Mouse (Mus musculus) midbrain, postnatal 0 days (tissue): ENCODE results near the gene Olfr1110. TPM values are rescaled to one million over a fixed set of nuclear protein-coding genes. Genes with fewer than 3 reads are reported as not detected.
"Not testable (repeated sequence)": the region's sequence is repeated elsewhere in the genome, so short reads cannot be mapped to it uniquely, and the experiment has no call there.

Source experiments
- ATAC-seq: fragments of 200-750 bp; cut with Nextera tagmentation; 2 replicates; pipeline ENCODE4 v1.8.0; 2017; ENCODE audit warnings: moderate number of reproducible peaks, mild to moderate bottlenecking, moderate TSS enrichment, moderate library complexity; ENCODE audit not compliant: low FRiP score
- DNase-seq: peaks from one replicate; pipeline ENCODE4 v3.0.0-alpha.2; 2015; ENCODE audit warnings: low spot score
- H3K27ac ChIP-seq: fragments of 300-500 bp; sonication (generic); 2 replicates; pipeline ENCODE4 v1.5.1; 2014; ENCODE audit warnings: low read depth, mild to moderate bottlenecking, low read length, mixed read lengths
- H3K27me3 ChIP-seq: fragments of 300-500 bp; sonication (generic); 2 replicates; pipeline ENCODE4 v1.6.1; 2014; ENCODE audit warnings: low read length, control low read depth, mixed read lengths; ENCODE audit not compliant: insufficient read depth
- H3K36me3 ChIP-seq: fragments of 300-500 bp; sonication (generic); 2 replicates; pipeline ENCODE4 v1.6.1; 2014; ENCODE audit warnings: low read length, control low read depth, mixed read lengths; ENCODE audit not compliant: insufficient read depth
- H3K4me1 ChIP-seq: fragments of 300-500 bp; sonication (generic); 2 replicates; pipeline ENCODE4 v1.6.1; 2014; ENCODE audit warnings: mild to moderate bottlenecking, control low read depth, antibody characterized with exemption, low read length, mixed read lengths; ENCODE audit not compliant: insufficient read depth
- H3K4me2 ChIP-seq: fragments of 300-500 bp; sonication (generic); 2 replicates; pipeline ENCODE4 v1.6.1; 2014; ENCODE audit warnings: low read depth, mild to moderate bottlenecking, low read length, mixed read lengths; ENCODE audit not compliant: poor library complexity, severe bottlenecking
- H3K4me3 ChIP-seq: fragments of 300-500 bp; sonication (generic); 2 replicates; pipeline ENCODE4 v1.5.1; 2014; ENCODE audit warnings: low read depth, mild to moderate bottlenecking, low read length, moderate library complexity
- H3K9ac ChIP-seq: fragments of 300-500 bp; sonication (generic); replicated peaks from 2 replicates; pipeline ENCODE4 v1.6.1; 2014; ENCODE audit warnings: mild to moderate bottlenecking, low read length, moderate library complexity, mixed read lengths; ENCODE audit not compliant: poor library complexity, severe bottlenecking
- H3K9me3 ChIP-seq: fragments of 300-500 bp; sonication (generic); 2 replicates; pipeline ENCODE4 v1.6.1; 2016; ENCODE audit warnings: low read length, control low read depth
- CTCF ChIP-seq: IDR thresholded peaks from 2 replicates; pipeline ENCODE4 v1.5.1; 2016; ENCODE audit warnings: antibody characterized with exemption, mild to moderate bottlenecking
- WGBS: fragments of 180-500 bp; shearing (Covaris S2); extraction: QIAGEN DNeasy Blood & Tissue Kit; methylation state at CpG from one replicate; pipeline ENCODE4 v1.1.7; 2014; 5-methylcytosine and 5-hydroxymethylcytosine counted together
- polyA plus RNA-seq: library from polyadenylated mRNA; unstranded; fragments of >200 nt; fragmentation: Nextera tagmentation; extraction: Ambion mirVana; gene quantifications from 2 replicates; pipeline ENCODE4 v1.2.1, GENCODE M21; 2015
- total RNA-seq: library from RNA; depleted of rRNA; stranded (reverse); fragments of >200 nt; gene quantifications from 2 replicates; pipeline ENCODE4 v1.2.3, GENCODE M21; 2014; rRNA removed

Olfr1110 gene
- total RNA-seq (not detected in 2 replicates), polyA plus RNA-seq (not detected in 2 replicates)

- 85% methylated on average over 1 of the region's 1 CpGs for WGBS
- Histone ChIP-seq H3K36me3 (no peaks in the 10 kb centered on the region), H3K4me1 (no peaks in the 10 kb centered on the region), H3K27me3 (no peaks in the 10 kb centered on the region), H3K9ac (no peak within 1 kb of the TSS), H3K4me3 (no peak within 1 kb of the TSS), H3K9me3 (no peaks in the 10 kb centered on the region), H3K4me2 (no peak within 1 kb of the TSS), H3K27ac (no peak within 1 kb of the TSS)
- ATAC-seq, result no peak
- no peak for DNase-seq
- TF ChIP-seq CTCF, result no peak
Observed at GRCm38 (mm10) chr2:87140200-87140599, at the start of gene Olfr1110. TSS of gene Olfr1110 (minus strand) at chr2:87140300.

- WGBS, result 88% methylated on average over 1 of the region's 1 CpGs
- Histone ChIP-seq H3K36me3 (no peaks in the 10 kb centered on the region), H3K4me2 (no peak within 1 kb of the TSS), H3K27ac (no peak within 1 kb of the TSS), H3K4me3 (no peak within 1 kb of the TSS), H3K27me3 (no peaks in the 10 kb centered on the region), H3K9ac (no peak within 1 kb of the TSS), H3K4me1 (no peaks in the 10 kb centered on the region), H3K9me3 (no peaks in the 10 kb centered on the region)
- TF ChIP-seq CTCF, result no peak
- DNase-seq, result no peak
- no peak for ATAC-seq
Observed at GRCm38 (mm10) chr2:87187498-87187897, 47.4 kb upstream of the Olfr1110 start, which contains the start of gene Olfr1112. TSS of gene Olfr1112 (plus strand) at chr2:87187798.

GRCm38 (mm10) chr2:87167731-87168130 is 27.6 kb upstream of the Olfr1110 start:
- not testable (repeated sequence) for H3K4me3 ChIP-seq, H3K27me3 ChIP-seq, DNase-seq, ATAC-seq, H3K9me3 ChIP-seq, H3K27ac ChIP-seq, H3K9ac ChIP-seq, H3K36me3 ChIP-seq, H3K4me1 ChIP-seq, H3K4me2 ChIP-seq
- 75% methylated on average over 2 of the region's 2 CpGs for WGBS

- Histone ChIP-seq H3K27ac (no peak within 1 kb of the TSS), H3K36me3 (no peaks in the 10 kb centered on the region), H3K9ac (no peak within 1 kb of the TSS), H3K4me3 (no peak within 1 kb of the TSS), H3K27me3 (no peaks in the 10 kb centered on the region), H3K4me1 (no peaks in the 10 kb centered on the region), H3K9me3 (no peaks in the 10 kb centered on the region), H3K4me2 (no peak within 1 kb of the TSS)
- ATAC-seq (no peak), DNase-seq (no peak)
- no peak for TF ChIP-seq CTCF
Observed at GRCm38 (mm10) chr2:87152524-87152923, 12.4 kb upstream of the Olfr1110 start, which contains the start of gene Olfr1111. TSS of gene Olfr1111 (minus strand) at chr2:87152624.

GRCm38 (mm10) chr2:87114467-87114866 is 25.6 kb downstream of the Olfr1110 start, which contains the start of gene Olfr259:
TSS of gene Olfr259 (minus strand) at chr2:87114567.
- H3K36me3 ChIP-seq, result no peaks in the 10 kb centered on the region
- no peaks in the 10 kb centered on the region for H3K27me3 ChIP-seq
- H3K9me3 ChIP-seq, result no peaks in the 10 kb centered on the region
- ATAC-seq, result no peak
- H3K4me2 ChIP-seq, result no peak within 1 kb of the TSS
- no peak within 1 kb of the TSS for H3K9ac ChIP-seq
- TF ChIP-seq CTCF, result no peak
- H3K4me1 ChIP-seq, result no peaks in the 10 kb centered on the region
- no peak for DNase-seq
- H3K4me3 ChIP-seq, result no peak within 1 kb of the TSS
- H3K27ac ChIP-seq, result no peak within 1 kb of the TSS

- H3K27ac ChIP-seq, result no peak within 1 kb of the TSS
- no peak for ATAC-seq
- DNase-seq, result no peak
- H3K9me3 ChIP-seq, result no peaks in the 10 kb centered on the region
- H3K4me3 ChIP-seq, result no peak within 1 kb of the TSS
- H3K4me2 ChIP-seq, result no peak within 1 kb of the TSS
- no peak within 1 kb of the TSS for H3K9ac ChIP-seq
- no peaks in the 10 kb centered on the region for H3K36me3 ChIP-seq
- H3K27me3 ChIP-seq, result no peaks in the 10 kb centered on the region
- no peak for TF ChIP-seq CTCF
- H3K4me1 ChIP-seq, result no peaks in the 10 kb centered on the region
- WGBS, result 57% methylated on average over 1 of the region's 1 CpGs
Observed at GRCm38 (mm10) chr2:87095908-87096307, 44.2 kb downstream of the Olfr1110 start, which contains the start of gene Olfr1109. TSS of gene Olfr1109 (minus strand) at chr2:87096008.

Other genes starting within 250 kb of the Olfr1110 start
- gene Olfr1097, start 248.1 kb downstream of the Olfr1110 start, total RNA-seq, result not detected in 2 replicates
- not detected in 2 replicates for gene Olfr1097, start 248.1 kb downstream of the Olfr1110 start, polyA plus RNA-seq
- not detected in 2 replicates for gene Olfr1098, start 215.8 kb downstream of the Olfr1110 start, total RNA-seq
- gene Olfr1098, start 215.8 kb downstream of the Olfr1110 start, polyA plus RNA-seq, result not detected in 2 replicates
- not detected in 2 replicates for gene Olfr1099, start 179.6 kb downstream of the Olfr1110 start, total RNA-seq
- not detected in 2 replicates for gene Olfr1099, start 179.6 kb downstream of the Olfr1110 start, polyA plus RNA-seq
- gene Olfr1100, start 160.3 kb downstream of the Olfr1110 start, total RNA-seq, result not detected in 2 replicates
- gene Olfr1100, start 160.3 kb downstream of the Olfr1110 start, polyA plus RNA-seq, result not detected in 2 replicates
- gene Olfr1101, start 149.1 kb downstream of the Olfr1110 start, total RNA-seq, result not detected in 2 replicates
- not detected in 2 replicates for gene Olfr1101, start 149.1 kb downstream of the Olfr1110 start, polyA plus RNA-seq
- gene Olfr1102, start 141.9 kb downstream of the Olfr1110 start, total RNA-seq, result not detected in 2 replicates
- gene Olfr1102, start 141.9 kb downstream of the Olfr1110 start, polyA plus RNA-seq, result not detected in 2 replicates
- gene Olfr1104, start 113.2 kb downstream of the Olfr1110 start, total RNA-seq, result not detected in 2 replicates
- not detected in 2 replicates for gene Olfr1104, start 113.2 kb downstream of the Olfr1110 start, polyA plus RNA-seq
- gene Olfr1105, start 103.8 kb downstream of the Olfr1110 start, total RNA-seq, result not detected in 2 replicates
- not detected in 2 replicates for gene Olfr1105, start 103.8 kb downstream of the Olfr1110 start, polyA plus RNA-seq
- gene Olfr1106, start 88.0 kb downstream of the Olfr1110 start, total RNA-seq, result not detected in 2 replicates
- gene Olfr1106, start 88.0 kb downstream of the Olfr1110 start, polyA plus RNA-seq, result not detected in 2 replicates
- not detected in 2 replicates for gene Olfr1107, start 64.5 kb downstream of the Olfr1110 start, total RNA-seq
- gene Olfr1107, start 64.5 kb downstream of the Olfr1110 start, polyA plus RNA-seq, result not detected in 2 replicates
- gene Olfr1109, start 44.3 kb downstream of the Olfr1110 start, total RNA-seq, result not detected in 2 replicates
- gene Olfr1109, start 44.3 kb downstream of the Olfr1110 start, polyA plus RNA-seq, result not detected in 2 replicates
- not detected in 2 replicates for gene Olfr259, start 25.7 kb downstream of the Olfr1110 start, total RNA-seq
- gene Olfr259, start 25.7 kb downstream of the Olfr1110 start, polyA plus RNA-seq, result not detected in 2 replicates
- not detected in 2 replicates for gene Olfr1111, start 12.3 kb upstream of the Olfr1110 start, total RNA-seq
- not detected in 2 replicates for gene Olfr1111, start 12.3 kb upstream of the Olfr1110 start, polyA plus RNA-seq
- gene Olfr1112, start 47.5 kb upstream of the Olfr1110 start, total RNA-seq, result not detected in 2 replicates
- gene Olfr1112, start 47.5 kb upstream of the Olfr1110 start, polyA plus RNA-seq, result not detected in 2 replicates
- gene Olfr1113, start 68.7 kb upstream of the Olfr1110 start, total RNA-seq, result not detected in 2 replicates
- gene Olfr1113, start 68.7 kb upstream of the Olfr1110 start, polyA plus RNA-seq, result not detected in 2 replicates
- not detected in 2 replicates for gene Olfr1115, start 107.7 kb upstream of the Olfr1110 start, total RNA-seq
- not detected in 2 replicates for gene Olfr1115, start 107.7 kb upstream of the Olfr1110 start, polyA plus RNA-seq
- gene Olfr1116, start 127.2 kb upstream of the Olfr1110 start, total RNA-seq, result not detected in 2 replicates
- gene Olfr1116, start 127.2 kb upstream of the Olfr1110 start, polyA plus RNA-seq, result not detected in 2 replicates
- not detected in 2 replicates for gene Olfr1118, start 167.3 kb upstream of the Olfr1110 start, total RNA-seq
- not detected in 2 replicates for gene Olfr1118, start 167.3 kb upstream of the Olfr1110 start, polyA plus RNA-seq
- not detected in 2 replicates for gene Olfr1120, start 214.5 kb upstream of the Olfr1110 start, total RNA-seq
- not detected in 2 replicates for gene Olfr1120, start 214.5 kb upstream of the Olfr1110 start, polyA plus RNA-seq
- not detected in 2 replicates for gene Olfr1121, start 229.6 kb upstream of the Olfr1110 start, total RNA-seq
- gene Olfr1121, start 229.6 kb upstream of the Olfr1110 start, polyA plus RNA-seq, result not detected in 2 replicates
- gene Olfr1122, start 245.5 kb upstream of the Olfr1110 start, total RNA-seq, result not detected in 2 replicates
- not detected in 2 replicates for gene Olfr1122, start 245.5 kb upstream of the Olfr1110 start, polyA plus RNA-seq